Mouse (Mus musculus) lung, postnatal 0 days (tissue): ENCODE measurements around the gene Pbx1.

Experiments used
- CTCF ChIP-seq: IDR thresholded peaks from 2 replicates; pipeline ENCODE4 v1.5.1; 2016; ENCODE audit warnings: antibody characterized with exemption, mild to moderate bottlenecking
- EP300 ChIP-seq: IDR thresholded peaks from 2 replicates; pipeline ENCODE4 v1.6.1; 2016; ENCODE audit warnings: antibody characterized with exemption, mild to moderate bottlenecking, control low read depth

- no peak for TF ChIP-seq CTCF
- no peak for TF ChIP-seq EP300
Observed at GRCm38 (mm10) chr1:168380241-168380770, 51.8 kb downstream of the Pbx1 start.
